Mouse (Mus musculus): ENCODE measurements around the gene B4galt7.
"Not testable (repeated sequence)": the region's sequence is repeated elsewhere in the genome, so short reads cannot be mapped to it uniquely, and the experiment has no call there.

B4galt7 gene

DNA sequence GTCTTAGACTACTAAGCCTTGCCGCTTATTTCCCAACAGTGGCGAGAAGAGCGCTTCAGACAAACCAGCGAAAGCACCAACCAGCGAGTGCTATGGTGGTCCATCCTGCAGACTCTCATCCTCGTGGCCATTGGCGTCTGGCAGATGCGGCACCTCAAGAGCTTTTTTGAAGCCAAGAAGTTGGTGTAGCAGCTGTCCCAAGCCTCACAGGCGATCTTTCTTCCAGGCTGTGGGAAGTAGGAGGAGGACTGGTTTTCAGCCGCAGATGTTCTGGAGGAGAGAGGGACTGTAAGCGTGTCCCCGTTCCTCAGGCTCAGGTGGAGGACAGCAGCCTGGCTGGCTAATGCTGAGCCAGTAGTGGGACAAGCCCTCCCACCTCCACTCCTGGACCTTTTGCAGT lies 2.9 kb upstream of the B4galt7 start:
- no peak for DNase-seq (ENCODE audit: extremely low spot score, low spot score)

DNA sequence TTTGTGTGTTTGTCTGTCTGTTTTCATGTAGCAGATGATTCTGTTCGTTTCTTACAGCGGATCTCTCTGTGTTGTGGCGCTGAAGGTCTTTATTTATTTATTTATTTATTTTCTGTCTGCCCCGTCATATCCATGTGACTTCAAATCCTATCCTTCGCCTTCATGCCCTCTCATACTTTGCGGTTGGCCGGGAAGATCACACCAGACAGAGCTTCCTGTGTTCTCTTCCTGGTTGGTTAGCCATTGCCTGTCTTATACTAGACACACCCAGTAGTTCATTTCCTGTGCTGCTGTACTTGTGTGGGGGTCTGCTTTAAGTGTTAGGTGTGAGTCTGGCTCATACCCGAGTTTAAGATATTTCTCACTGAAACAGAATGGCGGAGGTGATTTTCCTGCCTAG lies 961 bp downstream of the B4galt7 start:
- no peak for DNase-seq (ENCODE audit: extremely low spot score, low spot score)

DNA sequence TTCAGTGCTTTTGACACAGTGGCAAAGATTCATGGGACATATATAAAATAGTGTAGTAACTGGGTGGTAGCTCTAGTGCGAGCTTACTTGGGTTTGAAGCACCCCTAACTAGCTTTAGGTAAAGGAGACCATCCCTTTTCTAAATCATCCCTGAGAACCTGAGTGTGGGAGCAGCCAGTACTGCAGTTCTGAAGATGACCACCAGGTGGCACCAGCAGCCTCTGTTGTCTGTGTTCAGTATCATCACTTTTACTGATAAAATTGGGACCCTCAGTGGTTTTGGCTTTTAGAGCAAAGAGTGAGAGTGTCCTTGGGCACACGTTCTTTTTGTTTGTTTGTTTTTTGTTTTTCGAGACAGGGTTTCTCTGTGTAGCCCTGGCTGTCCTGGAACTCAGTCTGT lies 1.9 kb downstream of the B4galt7 start:
- peak; percentile 88 for DNase-seq (ENCODE audit: extremely low spot score, low spot score)

DNA sequence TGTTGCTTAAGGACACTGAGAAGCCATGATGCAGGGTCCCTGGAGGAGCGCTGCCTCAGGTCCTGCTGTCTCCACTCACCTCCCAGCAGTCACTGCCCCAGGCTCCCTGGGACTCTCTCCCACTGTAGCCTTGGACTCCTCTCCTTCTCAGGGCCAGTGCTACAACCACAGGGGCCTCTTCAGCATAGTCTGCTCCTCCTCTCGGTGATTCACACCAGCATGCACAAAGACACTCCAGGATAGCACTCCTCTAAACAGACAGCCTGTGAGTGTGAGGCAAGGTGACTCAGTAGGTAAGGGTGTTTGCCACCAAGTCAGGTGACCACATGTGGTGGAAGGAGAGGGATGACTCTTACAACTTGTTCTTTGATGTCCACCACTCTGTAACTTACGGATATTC lies 4.9 kb downstream of the B4galt7 start:
- DNase-seq (ENCODE audit: extremely low spot score, low spot score) = no peak

DNA sequence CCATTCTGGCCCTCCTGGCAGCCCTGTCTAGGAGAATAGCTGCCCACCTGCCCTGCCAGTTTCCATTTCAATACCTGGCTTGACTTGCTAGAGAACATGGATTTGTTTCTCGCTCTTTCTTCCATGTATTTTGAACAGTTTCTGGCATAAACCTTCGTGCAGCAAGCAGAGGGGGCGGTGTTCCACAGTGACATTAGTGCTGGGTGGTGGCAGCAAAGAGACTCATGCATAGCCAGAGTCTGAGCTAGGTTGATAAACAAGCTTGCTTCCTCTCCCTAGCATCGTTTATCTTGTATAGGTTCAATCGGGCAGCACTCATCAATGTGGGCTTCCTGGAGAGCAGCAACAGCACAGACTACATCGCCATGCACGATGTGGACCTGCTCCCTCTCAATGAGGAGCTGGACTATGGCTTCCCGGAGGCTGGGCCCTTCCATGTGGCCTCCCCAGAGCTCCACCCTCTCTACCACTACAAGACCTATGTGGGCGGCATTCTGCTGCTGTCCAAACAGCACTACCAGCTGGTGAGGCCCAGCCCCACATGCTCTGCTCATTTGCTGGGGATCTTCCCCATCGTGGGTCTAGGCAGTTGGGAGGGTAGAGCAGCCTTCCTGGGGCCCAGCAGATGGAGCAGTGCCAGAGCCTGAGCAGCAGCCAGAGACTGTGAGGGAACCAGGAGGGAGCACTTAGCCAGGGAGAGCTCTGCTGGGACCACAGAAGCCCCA lies 7.4 kb downstream of the B4galt7 start:
- no peak for DNase-seq (ENCODE audit: extremely low spot score, low spot score)

DNA sequence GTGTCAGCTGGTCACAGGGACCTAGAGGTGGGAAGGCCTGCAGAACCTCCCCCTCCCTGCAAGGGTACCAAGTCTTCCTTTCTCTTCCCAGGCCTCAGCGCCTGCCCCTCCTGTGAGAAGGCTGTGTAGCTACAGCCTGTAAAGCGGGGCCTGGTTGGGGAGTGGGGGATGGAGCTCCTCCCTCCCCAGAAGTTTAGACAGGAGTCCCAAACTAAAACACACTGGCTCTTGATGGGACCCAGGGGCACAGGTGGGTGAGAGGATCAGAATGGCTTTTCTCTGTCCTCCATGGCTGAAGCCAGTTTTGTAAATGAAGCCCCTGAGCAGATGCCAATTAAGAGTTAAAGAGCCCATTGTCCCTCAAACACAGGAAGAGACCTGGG lies 7.9 kb downstream of the B4galt7 start:
- DNase-seq (ENCODE audit: extremely low spot score, low spot score) = no peak

DNA sequence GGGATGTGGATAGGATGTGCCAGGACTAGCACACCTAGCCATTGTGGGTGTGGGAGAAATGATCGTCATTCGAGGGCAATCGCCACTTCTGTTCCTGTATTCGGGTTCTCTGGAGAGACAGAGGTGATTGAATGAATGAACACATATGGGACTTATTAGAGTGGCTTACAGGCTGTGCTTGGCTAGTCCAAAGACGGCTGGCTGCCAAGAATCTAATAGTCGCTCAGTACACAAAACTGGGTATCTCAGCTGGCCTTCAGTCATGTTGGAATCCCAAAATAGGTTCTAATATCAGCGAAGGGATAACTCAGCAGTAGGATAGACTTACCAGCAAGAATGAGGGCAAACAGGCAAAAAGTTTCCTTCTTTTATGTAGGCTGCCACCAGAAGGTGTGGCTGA lies 12.3 kb downstream of the B4galt7 start:
- DNase-seq (ENCODE audit: extremely low spot score, low spot score) = no peak

DNA sequence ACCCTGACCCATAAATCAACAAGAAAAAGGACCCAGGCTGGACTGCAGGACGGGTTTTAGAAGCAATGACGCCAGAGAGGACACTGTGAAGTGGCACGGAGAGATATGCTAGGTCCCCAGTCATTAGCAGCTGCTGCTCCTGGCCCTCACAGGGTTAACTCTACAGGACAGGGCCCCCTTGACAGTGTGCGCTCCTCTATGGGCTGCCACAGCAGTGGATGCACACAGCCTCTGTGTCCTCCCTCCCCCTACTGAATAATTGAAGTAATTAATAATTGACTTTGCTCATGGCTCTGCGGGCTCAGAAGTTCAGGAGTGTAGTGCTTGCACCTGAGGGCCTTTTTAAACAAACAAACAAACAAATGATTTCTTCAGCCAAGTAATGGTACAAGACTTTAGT lies 13.8 kb downstream of the B4galt7 start:
- DNase-seq (ENCODE audit: extremely low spot score, low spot score) = no peak

DNA sequence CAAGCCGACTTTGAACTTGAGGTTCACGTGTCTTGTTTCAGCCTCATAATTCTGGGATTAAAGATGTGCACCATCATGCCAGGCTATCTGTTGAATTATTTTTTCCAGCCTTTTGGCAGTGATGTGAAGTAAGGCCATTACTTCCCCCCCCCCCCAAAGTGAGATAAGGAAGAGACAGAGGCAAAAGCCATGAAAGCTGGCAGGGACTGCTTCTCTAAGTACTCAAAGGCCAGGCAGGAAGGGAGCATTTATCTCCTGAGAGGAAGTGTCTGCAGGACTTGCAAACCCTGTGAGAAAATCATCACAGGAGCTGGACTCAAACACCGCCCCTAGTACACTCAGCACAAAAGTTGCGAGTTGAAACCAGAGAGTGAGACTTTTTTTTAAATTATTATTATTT lies 19.6 kb downstream of the B4galt7 start:
- no peak for DNase-seq (ENCODE audit: extremely low spot score, low spot score)

DNA sequence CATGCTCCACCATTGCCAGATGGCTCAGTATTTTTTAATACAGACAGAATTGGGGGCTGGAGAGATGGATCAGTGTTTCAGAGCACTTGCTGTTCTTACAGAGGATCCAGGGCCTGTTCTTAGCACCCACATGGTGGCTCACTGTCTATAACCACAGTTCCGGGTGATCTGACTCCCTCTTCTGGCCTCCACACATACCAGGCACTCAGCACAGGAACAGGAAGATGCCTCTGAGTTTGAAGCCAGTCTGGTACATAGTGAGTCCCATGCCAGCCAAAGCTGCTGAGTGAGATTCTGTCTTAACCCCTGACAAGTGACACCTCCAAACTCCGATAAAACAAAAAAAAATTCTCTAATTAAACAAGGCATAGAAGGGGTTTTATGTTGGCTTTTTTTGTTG lies 20.6 kb downstream of the B4galt7 start:
- DNase-seq (ENCODE audit: extremely low spot score, low spot score) = no peak

DNA sequence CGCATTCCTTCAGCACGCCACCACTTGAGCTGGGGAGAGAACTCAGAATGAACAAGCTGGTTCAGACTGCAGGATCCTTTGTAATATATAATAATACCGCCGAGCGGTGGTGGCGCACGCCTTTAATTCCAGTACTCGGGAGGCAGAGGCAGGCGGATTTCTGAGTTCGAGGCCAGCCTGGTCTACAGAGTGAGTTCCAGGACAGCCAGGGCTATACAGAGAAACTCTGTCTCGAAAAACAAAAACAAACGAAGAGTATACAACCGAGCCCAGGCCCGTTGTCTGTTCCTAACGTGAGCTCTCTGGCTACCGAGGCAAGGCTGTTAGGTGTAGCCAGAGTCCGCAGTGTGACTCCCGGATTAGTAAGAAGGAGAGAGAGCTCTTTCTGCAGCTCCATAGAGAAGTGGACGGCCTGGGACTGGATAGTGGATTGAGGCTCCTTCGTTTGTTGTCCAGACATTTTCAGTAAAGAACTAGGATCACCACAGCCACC lies 22.5 kb downstream of the B4galt7 start:
- DNase-seq (ENCODE audit: extremely low spot score, low spot score) = not testable (repeated sequence)

DNA sequence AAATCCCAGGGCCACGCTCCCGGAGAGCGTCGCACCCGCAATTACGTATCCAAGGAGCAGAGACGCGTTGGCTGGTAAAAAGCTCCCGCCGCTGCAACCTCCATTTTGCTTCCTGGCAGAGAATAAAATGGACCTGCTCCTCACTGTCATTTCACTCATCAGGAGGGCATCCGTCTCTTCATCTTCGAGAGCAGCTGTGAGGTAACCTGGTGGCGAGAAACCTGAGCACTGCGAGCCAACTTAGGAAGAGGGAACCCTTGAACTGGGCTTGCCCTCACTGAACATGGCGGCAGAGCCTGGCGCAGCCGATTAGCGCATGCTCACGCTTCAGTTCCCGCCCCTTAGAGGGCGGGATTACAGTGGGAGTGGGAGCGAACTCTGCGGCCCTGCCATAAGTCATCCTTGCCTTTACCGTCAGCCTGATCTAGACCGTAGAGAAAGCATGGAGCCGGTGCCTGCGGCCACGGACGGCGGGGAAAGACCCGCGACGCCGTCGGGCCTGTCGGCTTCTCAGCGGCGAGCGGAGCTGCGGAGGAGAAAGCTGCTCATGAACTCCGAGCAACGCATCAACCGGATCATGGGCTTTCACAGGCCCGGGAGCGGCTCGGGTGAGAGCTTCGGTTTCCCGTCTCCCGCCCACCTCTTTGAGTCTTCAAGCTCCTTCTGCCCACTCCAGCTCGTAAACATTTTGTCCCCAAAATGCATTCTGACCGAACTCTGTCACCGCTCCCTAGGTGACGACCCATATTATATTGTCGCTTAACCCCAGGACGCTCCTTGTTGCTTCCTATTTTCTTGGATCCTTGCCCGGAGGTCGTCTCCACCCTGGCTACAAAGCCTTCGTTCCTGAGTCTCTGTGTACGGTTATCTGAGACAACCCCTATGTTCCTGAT lies 23.2 kb downstream of the B4galt7 start, which contains the start of gene Caml:
TSS of gene Caml (plus strand) at position 357 of the 893 bp plus-strand sequence.
- peak; percentile 91 for DNase-seq (ENCODE audit: extremely low spot score, low spot score)

DNA sequence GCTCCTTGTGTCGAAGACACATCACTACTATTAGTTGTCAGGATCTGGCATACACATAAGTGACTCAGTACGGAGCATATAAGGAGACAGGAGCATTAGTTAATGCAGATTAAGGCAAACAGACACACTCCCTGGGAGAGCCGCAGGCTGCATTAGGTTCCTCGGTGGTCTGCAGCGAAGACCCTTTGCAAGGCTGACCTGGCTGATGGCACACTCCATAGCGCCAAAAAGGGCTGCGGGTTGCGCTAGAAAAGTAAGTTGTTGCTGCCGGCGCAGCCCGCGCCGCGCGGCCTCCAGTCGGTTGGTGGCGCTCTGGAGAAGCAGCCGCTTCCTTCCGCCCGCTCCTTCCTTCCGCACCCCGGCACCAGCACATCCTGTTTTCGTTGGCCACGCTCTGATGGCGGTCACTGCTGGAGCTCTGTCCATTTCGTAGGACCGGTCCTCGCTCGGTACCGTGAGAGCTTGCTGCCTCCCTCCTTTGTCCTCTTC lies 35.0 kb downstream of the B4galt7 start, which contains the start of gene Ddx46:
TSS of gene Ddx46 (plus strand) at position 389 of the 489 bp plus-strand sequence.
- peak; percentile 89 for DNase-seq (ENCODE audit: extremely low spot score, low spot score)

DNA sequence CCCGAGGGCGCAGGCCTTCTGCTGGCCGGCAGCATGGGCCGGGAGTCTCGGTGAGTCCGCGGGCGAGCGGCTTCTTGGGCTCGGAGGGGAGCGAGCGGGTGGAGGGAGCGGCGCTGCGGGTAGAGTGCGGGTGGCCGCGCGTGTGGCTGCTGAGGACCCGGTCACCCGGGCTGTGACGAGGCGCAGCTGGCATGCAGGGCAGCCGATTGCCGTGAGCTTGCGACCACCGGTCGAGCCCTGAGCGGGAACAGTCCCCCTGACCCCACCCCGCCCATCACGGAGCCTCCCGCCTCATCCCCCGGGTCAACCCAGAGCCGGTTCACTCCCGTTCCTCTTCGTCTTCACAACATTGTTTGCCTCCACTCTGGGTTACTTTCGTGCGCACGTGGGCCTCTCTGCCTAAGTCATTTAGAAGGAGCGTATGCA lies 35.5 kb downstream of the B4galt7 start:
- DNase-seq (ENCODE audit: extremely low spot score, low spot score) = no peak

DNA sequence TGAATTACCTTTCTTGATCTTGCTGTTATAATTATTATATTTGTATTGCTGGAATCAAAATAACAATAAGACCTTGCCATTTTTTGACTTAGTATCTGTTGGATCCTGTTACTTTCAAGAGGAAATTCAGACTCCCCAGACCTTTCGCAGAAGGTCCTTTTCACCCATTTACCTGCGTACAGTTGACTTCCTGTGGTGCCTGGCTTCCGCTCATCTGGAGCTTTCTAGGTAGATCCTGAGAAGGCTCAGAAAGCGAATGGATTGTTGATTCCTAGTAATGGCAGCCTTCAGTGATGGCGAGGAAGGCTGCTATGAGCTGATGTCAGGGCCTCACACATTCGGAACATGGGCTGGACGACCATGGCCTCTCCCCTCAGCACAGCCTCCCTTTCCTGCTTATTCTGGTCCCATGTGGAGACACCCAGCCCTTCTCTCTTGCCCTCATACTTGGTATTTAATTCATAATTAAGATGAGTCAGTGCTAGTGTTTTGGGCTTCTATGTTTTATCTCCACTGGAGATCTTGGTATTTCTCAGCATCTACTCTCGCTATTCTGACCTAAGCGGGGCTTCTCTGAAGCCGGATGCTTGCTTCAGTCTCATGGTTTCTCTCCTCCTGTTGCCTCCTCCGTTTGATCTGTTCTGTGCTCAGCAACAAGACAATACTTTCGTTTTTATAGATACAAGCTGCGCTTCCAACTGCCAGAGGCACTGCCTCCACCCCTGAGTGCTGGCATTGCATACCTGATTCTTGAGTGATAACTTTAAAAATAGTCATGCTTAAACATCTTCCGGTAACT lies 36.7 kb downstream of the B4galt7 start:
- DNase-seq (ENCODE audit: extremely low spot score, low spot score) = no peak

DNA sequence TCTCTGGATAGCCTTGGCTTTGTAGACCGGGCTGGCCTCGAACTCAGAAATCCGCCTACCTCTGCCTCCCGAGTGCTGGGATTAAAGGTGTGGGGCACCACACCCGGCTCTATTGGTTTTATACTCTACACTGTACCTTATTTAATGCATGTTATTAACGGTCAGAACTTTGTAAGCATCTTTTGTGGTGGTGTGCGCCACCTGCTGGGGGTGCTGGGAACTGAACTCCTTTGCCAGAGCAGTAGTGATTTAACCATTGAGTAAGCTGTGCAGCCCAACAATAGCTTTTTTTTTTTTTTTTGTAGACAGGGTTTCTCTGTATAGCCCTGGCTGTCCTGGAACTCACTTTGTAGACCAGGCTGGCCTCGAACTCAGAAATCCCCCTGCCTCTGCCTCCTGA lies 40.8 kb downstream of the B4galt7 start:
- DNase-seq (ENCODE audit: extremely low spot score, low spot score) = peak; percentile 82

DNA sequence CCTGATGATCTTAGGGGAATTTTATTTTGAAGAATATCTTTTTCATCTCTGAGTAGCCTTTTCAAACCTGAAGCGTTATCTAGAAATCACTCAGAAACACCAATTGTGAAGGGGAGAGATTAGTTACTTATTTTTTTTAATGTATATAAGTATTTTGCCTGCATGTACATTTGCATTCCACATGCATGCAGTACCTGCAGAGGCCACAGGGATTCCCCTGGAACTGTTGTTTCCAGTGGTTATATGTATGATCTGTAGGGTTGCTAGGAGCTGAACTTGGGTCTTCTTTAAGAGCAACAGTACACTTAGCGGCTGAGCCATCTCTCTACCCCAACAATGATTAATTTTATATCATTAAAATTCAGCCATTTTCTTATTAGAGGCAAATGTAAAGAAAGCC lies 44.8 kb downstream of the B4galt7 start:
- DNase-seq (ENCODE audit: extremely low spot score, low spot score) = no peak

DNA sequence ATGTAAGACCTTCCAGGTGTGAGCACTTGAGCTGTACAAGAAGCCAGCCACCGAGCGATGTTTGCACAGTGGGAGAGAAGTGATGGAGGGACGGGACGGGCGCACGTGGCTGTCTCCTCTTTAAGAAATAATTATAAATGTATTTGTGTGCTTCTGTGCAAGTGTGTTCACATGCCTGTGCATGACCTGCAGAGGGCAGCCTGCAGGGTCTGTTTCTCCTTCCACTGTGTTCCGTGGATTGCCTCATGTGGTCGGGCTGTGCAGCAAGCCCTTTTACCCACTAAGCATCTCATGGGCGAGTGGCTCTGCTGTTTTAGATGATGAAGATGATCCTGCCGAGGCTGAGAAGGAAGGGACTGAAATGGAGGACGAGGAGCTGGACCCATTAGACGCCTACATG lies 50.4 kb downstream of the B4galt7 start:
- DNase-seq (ENCODE audit: extremely low spot score, low spot score) = no peak

DNA sequence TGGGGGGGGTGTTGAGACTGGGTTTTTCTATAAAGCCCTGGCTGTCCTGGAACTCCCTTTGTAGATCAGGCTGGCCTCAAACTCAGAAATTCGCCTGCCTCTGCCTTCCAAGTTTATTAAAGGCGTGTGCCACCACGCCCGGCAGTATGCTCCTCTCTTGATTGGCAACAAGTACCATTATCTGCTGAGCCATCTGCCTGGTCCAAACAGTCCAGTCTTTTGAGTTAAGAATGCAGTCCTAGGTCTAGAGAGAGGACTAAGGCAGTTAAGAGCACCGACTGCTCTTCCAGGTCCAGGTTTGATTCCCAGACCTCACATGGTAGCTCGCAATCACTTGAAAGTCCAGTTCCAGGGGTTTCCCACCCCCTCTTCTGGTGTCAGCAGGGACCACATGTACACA lies 51.3 kb downstream of the B4galt7 start:
- DNase-seq (ENCODE audit: extremely low spot score, low spot score) = no peak

Data from neural tube, embryonic 10.5 days (tissue).